Mouse (Mus musculus) layer of hippocampus, adult 8-10 months (tissue): ENCODE measurements around the gene Filip1. TPM values are rescaled to one million over a fixed set of nuclear protein-coding genes. Genes with fewer than 3 reads are reported as not detected.

Source experiments
- DNase-seq, 2 experiments: peaks; one replicate each; pipeline ENCODE4 v3.0.0; 2022; ENCODE audit warnings: low spot score in 2 of 2
- total RNA-seq, 4 experiments: library from RNA; stranded (reverse); gene quantifications; 2 replicates each; pipeline ENCODE4 v1.2.4; 2022

Gene Filip1
- total RNA-seq, 4 experiments from 2014 or later = 8.2 to 14.3 (median 12.0) TPM

- no peak for DNase-seq
These were observed 182.5 kb downstream of the Filip1 start for GRCm38 (mm10) chr9:79829842-79830800.

DNA sequence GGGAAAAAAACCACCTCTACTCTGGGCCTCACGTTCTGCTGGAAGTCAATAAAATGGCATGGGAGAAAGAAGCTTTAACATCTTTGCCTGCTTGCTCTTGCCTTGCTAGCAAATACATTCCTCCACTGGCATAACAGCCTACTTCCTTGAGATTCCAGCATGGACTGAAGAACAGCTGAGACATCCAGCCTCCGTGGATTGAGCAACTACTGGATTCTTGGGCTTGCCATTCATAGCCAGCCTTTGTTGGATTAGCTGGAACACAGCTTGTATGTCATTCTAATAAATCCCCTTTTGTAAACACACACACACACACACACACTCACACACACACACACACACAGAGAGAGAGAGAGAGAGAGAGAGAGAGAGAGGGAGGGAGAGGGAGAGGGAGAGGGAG is 185.6 kb downstream of the Filip1 start:
- DNase-seq = no peak

- DNase-seq = no peak
These were observed 187.1 kb downstream of the Filip1 start for GRCm38 (mm10) chr9:79825526-79825925.

DNA sequence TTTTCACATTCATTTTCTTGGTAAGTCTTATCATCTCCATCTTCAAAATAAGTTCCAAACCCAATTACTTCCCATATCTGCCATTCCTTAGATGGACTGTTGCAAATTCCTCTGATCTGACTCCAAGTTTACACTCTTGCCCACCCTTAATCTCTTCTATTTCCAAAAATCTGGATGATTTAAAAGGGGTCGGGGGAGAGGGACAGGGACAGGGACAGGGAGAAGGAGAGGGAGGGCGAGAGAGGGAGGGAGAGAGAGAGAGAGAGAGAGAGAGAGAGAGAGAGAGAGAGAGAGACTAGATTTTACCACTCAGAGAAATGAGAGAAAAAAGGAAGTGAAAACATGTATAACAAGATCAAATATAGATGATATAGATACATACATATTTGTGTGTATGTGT is 188.8 kb downstream of the Filip1 start:
- no peak for DNase-seq

DNA sequence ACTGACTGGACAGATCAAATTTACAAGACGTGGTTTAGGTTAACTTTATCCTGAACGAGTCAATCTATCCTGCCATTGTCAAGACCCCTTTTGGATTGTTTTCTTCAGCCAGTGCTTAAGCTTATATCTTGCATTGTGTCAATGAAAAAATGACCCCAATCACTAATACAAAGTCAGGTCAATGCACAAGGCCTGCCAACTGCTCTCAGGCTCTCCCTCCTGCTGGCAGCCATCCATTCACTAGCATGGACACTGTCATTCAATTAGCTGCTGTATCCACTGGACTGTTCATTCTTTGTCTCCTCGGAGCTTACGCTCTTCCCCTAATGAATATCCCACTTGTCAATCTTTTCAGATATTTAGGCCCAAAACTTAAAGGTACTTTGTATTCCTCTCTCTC is 189.2 kb downstream of the Filip1 start:
- no peak for DNase-seq

DNA sequence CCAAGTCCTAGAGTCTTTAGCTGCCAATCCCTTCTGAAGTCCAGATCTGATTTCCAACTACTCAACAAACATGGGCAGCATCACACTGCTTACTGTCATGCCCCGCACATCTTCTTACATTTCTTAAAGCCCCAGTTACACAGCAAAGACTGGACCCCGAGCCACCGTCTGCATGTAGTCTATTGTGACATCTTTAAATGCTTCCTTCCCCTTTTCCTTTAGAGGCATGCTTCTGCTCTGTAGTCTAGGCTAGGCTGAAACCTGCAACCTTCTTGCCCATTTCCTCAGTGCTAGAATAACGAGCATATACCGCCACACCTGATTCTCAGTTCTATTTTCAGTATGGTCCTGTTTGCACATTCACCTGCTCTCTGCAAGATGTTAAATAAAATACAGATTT is 196.2 kb downstream of the Filip1 start:
- DNase-seq = no peak

- DNase-seq = no peak
These were observed 196.6 kb downstream of the Filip1 start for GRCm38 (mm10) chr9:79816013-79816412.

DNA sequence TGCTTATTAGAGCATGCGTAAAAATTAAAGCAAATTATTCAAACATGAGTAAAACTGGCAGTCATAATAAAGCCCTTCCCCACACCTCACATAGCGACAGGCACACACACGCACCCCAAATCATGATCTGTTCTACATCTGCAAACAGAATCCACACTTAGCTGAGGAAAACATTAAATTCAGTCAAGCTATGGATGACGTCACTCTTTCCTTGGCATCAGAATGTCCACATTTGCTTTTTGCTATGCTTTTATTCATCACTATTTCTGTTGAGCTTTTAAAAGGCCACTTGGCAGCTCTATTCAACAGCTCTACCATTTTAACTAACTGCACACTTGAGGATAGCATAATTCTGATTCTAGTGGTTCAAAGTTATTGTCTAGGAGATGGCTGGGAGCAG is 198.1 kb downstream of the Filip1 start:
- DNase-seq = no peak

- DNase-seq = no peak
These were observed 201.4 kb downstream of the Filip1 start for GRCm38 (mm10) chr9:79810969-79811902.

DNA sequence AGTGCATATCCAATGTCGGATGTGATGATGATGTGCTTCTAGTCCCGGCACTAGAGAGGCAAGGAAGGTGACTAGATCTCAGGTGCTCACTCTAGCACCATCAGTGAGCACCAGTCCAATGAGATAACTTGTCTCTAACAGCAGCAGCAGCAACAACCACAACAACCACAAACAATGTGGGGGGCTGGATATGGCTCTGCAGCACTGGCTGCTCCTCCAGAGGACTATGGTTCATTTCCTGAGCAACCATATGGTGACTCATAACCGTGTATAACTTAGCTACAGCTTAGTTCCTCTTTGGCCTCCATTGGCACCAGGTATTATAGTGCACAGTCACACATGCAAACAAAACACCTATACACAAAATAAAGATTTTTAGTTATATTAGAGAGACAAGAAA is 202.1 kb downstream of the Filip1 start:
- DNase-seq = no peak

- no peak for DNase-seq
These were observed 203.2 kb downstream of the Filip1 start for GRCm38 (mm10) chr9:79809411-79809810.

- DNase-seq = no peak
These were observed 205.5 kb downstream of the Filip1 start for GRCm38 (mm10) chr9:79807178-79807577.

- no peak for DNase-seq
These were observed 206.2 kb downstream of the Filip1 start for GRCm38 (mm10) chr9:79806317-79807075.

GRCm38 (mm10) chr9:79805426-79805825 is 207.2 kb downstream of the Filip1 start:
- DNase-seq = no peak

- no peak for DNase-seq
These were observed 216.1 kb downstream of the Filip1 start for GRCm38 (mm10) chr9:79796461-79797135.

DNA sequence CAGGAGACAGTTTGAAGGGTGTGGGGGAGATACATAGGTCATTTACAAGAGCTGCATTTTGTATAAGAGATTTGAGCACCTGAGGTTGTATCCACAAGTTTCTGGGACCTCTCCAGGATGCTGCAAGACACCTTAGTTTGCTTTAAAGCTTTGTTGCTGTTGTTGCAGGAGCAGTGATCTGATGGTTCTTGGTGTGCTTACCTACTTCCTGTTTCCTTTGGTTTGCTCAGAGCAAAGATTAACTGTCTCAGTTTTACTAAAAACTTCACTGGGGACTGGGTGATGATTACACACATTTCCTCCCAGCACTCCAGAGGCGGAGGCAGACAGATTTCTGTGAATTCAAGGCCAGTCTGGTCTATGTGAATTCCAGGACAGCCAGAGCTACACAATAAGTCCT is 217.6 kb downstream of the Filip1 start:
- no peak for DNase-seq

DNA sequence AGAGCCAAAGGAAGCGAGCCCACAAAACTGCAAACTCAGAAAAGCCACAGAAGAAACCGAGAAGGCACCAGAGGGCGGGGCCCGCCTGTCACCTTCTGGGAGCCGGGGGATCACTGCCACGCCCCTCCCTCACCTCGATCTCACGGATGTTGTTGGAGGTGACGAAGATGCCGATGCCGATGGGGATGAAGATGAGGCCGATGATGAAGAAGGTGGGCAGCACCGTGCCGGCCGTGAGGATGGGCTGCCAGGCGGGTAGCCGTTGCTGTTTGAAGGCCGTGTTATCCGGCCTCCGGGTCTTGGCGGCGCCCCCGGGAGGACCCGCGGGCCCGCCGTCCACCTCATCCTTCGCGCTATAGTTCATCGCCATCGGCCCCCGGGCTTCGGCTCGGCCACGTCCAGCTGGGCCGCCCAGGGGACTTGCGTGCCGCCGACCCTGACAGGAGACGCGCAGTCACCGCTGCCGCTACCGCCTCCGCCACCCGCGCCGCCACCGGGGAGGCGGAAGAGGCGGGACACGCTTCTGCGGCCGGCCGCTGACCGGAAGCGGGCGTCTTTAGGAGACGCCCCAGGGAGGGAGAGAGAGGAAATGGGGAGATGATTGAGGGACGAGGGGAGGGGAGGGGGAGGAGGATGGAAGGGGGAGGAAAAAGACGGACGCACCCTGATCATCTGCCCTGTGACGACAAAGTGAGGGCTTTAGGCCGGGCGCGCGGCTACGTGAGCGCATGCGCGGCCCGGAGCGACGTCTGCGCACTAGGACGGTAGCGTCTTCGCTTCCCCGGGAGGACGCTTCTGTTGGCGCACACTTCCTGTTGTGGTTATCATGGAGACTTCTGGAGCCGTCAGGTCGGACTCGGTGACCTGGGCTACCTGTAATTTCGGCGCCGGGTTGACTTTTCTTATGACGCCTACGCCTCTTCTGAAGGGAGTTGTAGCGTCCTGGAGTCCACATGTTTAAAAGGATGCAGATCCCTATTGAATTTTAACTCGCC is 219.5 kb downstream of the Filip1 start, which contains the start of gene Tmem30a:
Gene Tmem30a, minus strand, starts transcription at position 667 of the 995 bp plus-strand sequence.
- peak; percentile 95 to 96 for DNase-seq

- DNase-seq = peak; percentile 56 to 66
These were observed 226.9 kb downstream of the Filip1 start for GRCm38 (mm10) chr9:79785794-79786085.

GRCm38 (mm10) chr9:79784934-79785793 is 227.5 kb downstream of the Filip1 start:
- DNase-seq = no peak
